Mouse (Mus musculus) stomach, embryonic 16.5 days (tissue): Measurements from ENCODE around the gene Fto. TPM values are rescaled to one million over a fixed set of nuclear protein-coding genes. Genes with fewer than 3 reads are reported as not detected.
A peak's percentile ranks its signal among the peaks of the same experiment; 100 is the strongest.

Experiments
- ATAC-seq: fragments of 200-750 bp; cut with Nextera tagmentation; 2 replicates; pipeline ENCODE4 v1.8.0; 2017; ENCODE audit warnings: moderate number of reproducible peaks, moderate TSS enrichment; ENCODE audit not compliant: insufficient read depth, low FRiP score
- H3K27ac ChIP-seq: fragments of 300-500 bp; sonication (generic); 2 replicates; pipeline ENCODE4 v1.5.1; 2014; ENCODE audit warnings: low read length
- H3K27me3 ChIP-seq: fragments of 300-500 bp; sonication (generic); 2 replicates; pipeline ENCODE4 v1.6.1; 2014; ENCODE audit warnings: low read length, control low read depth, mixed read lengths; ENCODE audit not compliant: control insufficient read depth, insufficient read depth
- H3K36me3 ChIP-seq: fragments of 300-500 bp; sonication (generic); 2 replicates; pipeline ENCODE4 v1.6.1; 2014; ENCODE audit warnings: low read length; ENCODE audit not compliant: control insufficient read depth, insufficient read depth
- H3K4me1 ChIP-seq: fragments of 300-500 bp; sonication (generic); 2 replicates; pipeline ENCODE4 v1.6.1; 2014; ENCODE audit warnings: low read length, control low read depth, mixed read lengths; ENCODE audit not compliant: control insufficient read depth, insufficient read depth
- H3K4me2 ChIP-seq: fragments of 300-500 bp; sonication (generic); 2 replicates; pipeline ENCODE4 v1.6.1; 2014; ENCODE audit warnings: low read depth, low read length, mixed read lengths
- H3K4me3 ChIP-seq: fragments of 300-500 bp; sonication (generic); replicated peaks from 2 replicates; pipeline ENCODE4 v1.5.1; 2014; ENCODE audit warnings: mild to moderate bottlenecking, low read length
- H3K9ac ChIP-seq: fragments of 300-500 bp; sonication (generic); 2 replicates; pipeline ENCODE4 v1.6.1; 2014; ENCODE audit warnings: low read length
- H3K9me3 ChIP-seq: fragments of 300-500 bp; sonication (generic); replicated peaks from 2 replicates; pipeline ENCODE4 v1.6.1; 2016; ENCODE audit warnings: low read length, control low read depth; ENCODE audit not compliant: control insufficient read depth
- WGBS: fragments of 180-500 bp; shearing (Covaris S2); extraction: QIAGEN DNeasy Blood & Tissue Kit; methylation state at CpG from one replicate; pipeline ENCODE4 v1.1.7; 2014; 5-methylcytosine and 5-hydroxymethylcytosine counted together
- polyA plus RNA-seq: library from polyadenylated mRNA; unstranded; fragments of >200 nt; fragmentation: Nextera tagmentation; extraction: Ambion mirVana; gene quantifications from 2 replicates; pipeline ENCODE4 v1.2.1, GENCODE M21; 2015

Gene Fto
- polyA plus RNA-seq, 1 experiment from 2014 or later: 73.4 TPM

DNA sequence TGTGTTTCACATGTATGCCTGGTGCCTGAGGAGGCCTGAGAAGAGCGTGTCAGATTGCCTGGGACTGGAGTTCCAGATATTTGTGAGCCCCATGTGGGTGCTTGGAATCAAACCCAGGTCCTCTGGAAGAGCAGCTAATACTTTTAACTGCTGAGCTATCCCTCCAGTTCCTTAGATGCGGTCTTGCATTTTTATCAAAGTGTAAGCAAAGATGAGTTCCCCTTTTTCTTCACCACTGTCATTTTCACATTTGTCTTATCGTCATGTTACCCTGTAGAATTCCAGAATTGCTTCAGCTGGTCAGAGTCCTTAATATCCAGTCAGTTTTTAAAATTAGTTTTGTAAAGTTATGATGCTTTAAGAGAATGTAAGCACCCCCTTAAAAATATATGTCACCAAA is 264.3 kb downstream of the Fto start:
- Histone ChIP-seq H3K9ac (no peak overlapping the region), H3K4me3 (no peak overlapping the region), H3K4me2 (no peak overlapping the region), H3K27ac (no peak overlapping the region), H3K27me3 (no peaks in the 10 kb centered on the region), H3K9me3 (no peaks in the 10 kb centered on the region), H3K4me1 (no peaks in the 10 kb centered on the region), H3K36me3 (no peaks in the 10 kb centered on the region)
- no peak for ATAC-seq
- WGBS: 92% methylated on average over 3 of the region's 3 CpGs

DNA sequence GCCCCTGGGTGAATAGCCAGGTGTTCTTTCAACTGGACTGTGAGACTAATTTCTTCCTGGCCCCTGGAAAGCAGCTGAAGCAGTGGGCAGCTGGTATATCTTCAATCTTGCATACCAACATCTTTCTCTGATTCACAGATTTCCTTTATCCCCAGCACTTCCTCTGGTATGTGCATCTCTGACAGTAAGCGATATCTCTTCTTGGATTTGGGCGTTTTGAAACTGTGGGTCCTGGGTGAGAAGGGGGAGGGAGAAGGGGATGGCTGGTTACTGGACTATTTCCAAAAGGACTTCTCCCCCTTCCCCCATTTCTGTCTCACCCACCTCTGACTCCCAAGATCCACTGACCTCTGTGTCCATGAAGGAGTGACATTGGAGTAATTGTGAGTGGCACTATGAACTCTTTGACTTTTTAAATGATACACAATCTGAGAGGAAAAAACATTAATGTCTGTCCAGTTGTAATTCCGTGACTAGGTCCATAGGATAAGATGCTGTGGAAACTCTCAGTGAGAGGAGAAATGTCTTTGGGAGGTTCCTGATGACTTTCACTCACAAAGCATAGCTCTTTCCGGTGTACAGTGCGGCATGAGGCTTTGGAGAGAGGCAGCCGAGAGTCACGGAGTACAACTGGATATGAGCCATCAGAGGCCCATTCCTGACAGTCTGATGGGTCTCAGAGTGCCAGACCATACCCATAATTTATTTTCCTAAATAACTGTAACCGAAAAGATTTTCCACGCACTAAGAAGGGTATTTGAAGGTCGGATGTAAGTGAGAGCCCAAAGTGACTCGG is 271.5 kb downstream of the Fto start:
- WGBS: 74% methylated on average over 11 of the region's 11 CpGs
- Histone ChIP-seq H3K36me3 (no peaks in the 10 kb centered on the region), H3K9me3 (no peaks in the 10 kb centered on the region), H3K4me1 (no peaks in the 10 kb centered on the region), H3K4me3 (no peak overlapping the region), H3K9ac (no peak overlapping the region), H3K27me3 (no peaks in the 10 kb centered on the region), H3K4me2 (no peak overlapping the region), H3K27ac (no peak overlapping the region)
- ATAC-seq: no peak

DNA sequence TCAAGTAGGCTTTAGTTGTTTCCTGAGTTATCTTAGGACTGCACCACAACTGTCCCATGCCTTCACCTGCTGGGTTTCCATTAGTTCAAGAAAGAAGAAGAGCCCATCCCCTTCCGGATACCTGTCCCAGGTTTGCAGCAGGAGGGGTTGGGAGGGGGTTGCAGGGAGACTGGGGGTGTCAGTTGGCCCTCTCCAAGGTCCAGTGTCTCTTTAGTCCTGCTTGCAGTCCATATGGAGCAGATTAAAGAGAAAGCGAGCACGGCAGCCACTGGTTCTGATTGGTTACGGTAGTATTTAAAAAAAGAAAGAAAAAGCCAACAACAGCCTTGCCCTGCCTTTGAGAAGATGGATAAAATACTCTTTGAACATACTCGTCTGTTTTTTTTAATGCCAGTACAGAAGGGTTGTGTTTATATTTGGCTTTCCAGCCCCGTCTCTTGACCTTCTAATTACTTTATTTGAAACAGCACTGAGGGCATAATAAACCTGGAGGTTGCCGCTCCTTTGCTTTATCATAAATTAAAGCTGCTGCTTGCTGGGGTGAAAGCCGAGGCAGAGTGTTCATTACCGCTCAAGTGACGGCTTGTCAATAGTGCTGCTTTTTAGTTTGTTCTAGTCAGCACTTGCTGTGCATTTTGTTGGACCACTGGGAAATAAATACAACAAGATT is 279.2 kb downstream of the Fto start:
- Histone ChIP-seq H3K4me3 (no peak overlapping the region), H3K9me3 (no peaks in the 10 kb centered on the region), H3K4me1 (peaks cover 18% of the 10 kb centered on the region), H3K27ac (no peak overlapping the region), H3K4me2 (peak overlapping the region; percentile 37), H3K9ac (no peak overlapping the region), H3K36me3 (0 out of 2 replicates have a peak, but pooled peaks cover 2% of the 10 kb centered on the region), H3K27me3 (no peaks in the 10 kb centered on the region)
- WGBS: 31% methylated on average over 10 of the region's 10 CpGs
- no peak for ATAC-seq

DNA sequence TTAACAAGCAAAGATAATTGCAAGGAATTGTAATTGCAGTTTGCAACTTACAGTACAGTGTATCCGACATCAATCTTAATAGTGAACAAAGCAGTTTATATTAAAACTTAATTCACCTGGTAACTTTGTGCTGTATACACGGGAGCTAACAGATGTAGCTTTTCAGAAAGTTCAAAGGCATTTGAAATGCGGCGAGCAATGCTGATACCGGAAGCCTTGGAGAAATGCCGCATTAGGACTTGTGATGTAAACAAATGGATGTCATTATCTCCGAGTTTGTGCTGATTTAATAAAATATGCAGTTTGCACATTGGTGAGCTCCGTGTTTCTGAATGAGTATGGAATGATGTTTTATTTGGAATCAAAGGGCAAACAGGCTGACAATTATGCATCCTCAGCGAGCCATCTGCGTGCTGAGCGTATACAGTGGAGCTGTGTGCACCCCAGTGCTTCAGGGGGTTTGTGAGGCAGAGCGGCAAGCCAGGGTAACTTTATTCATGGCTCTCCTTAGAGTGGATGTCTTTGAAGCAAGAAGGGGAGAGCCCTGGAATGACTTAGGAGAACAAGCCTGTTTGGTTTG is 280.0 kb downstream of the Fto start:
- Histone ChIP-seq H3K27ac (no peak overlapping the region; the same call in 1 of the 2 replicates), H3K4me2 (peak overlapping the region; percentile 10; the same call in 1 of the 2 replicates), H3K9ac (no peak overlapping the region), H3K4me3 (no peak overlapping the region), H3K36me3 (0 out of 2 replicates have a peak, but pooled peaks cover 2% of the 10 kb centered on the region), H3K4me1 (peaks cover 18% of the 10 kb centered on the region), H3K9me3 (no peaks in the 10 kb centered on the region), H3K27me3 (no peaks in the 10 kb centered on the region)
- no peak for ATAC-seq
- 21% methylated on average over 12 of the region's 12 CpGs for WGBS

- WGBS: 66% methylated on average over 14 of the region's 14 CpGs
- no peaks in the 10 kb centered on the region for H3K9me3 ChIP-seq
These were observed 286.1 kb downstream of the Fto start for GRCm38 (mm10) chr8:91599349-91599837.

DNA sequence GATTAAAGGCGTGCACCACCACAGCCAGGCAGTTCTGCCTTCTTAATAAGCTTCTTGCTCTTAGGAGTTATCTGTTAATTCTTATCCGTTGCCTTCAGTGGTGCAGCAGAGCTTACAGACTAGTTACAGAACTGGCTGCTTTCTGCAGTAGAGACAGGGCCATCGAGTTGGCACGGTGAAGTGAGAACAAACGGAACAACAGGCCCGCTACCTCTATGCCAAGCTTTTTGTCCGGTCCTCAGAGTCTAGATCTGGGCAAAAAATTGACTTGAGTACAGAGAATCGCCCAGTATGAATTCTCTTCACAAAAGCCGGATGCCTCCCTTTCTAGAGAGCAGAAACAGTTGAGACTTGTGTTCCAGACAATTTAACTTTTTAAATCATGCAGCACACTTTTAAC is 290.4 kb downstream of the Fto start:
- ATAC-seq: no peak
- H3K9ac ChIP-seq: no peak overlapping the region
- no peaks in the 10 kb centered on the region for H3K27me3 ChIP-seq
- 92% methylated on average over 9 of the region's 9 CpGs for WGBS
- no peak overlapping the region for H3K4me3 ChIP-seq
- no peaks in the 10 kb centered on the region for H3K9me3 ChIP-seq
- no peaks in the 10 kb centered on the region for H3K4me1 ChIP-seq
- H3K36me3 ChIP-seq: no peaks in the 10 kb centered on the region
- H3K27ac ChIP-seq: no peak overlapping the region
- H3K4me2 ChIP-seq: no peak overlapping the region

More at GRCm38 (mm10) chr8:91599349-91599837, 286.1 kb downstream of the Fto start:
- no peak overlapping the region for H3K4me2 ChIP-seq
- no peak for ATAC-seq
- no peaks in the 10 kb centered on the region for H3K4me1 ChIP-seq
- no peak overlapping the region for H3K4me3 ChIP-seq
- no peak overlapping the region for H3K9ac ChIP-seq
- H3K27me3 ChIP-seq: no peaks in the 10 kb centered on the region
- no peak overlapping the region for H3K27ac ChIP-seq
- 0 out of 2 replicates have a peak, but pooled peaks cover 2% of the 10 kb centered on the region for H3K36me3 ChIP-seq

GRCm38 (mm10) chr8:91605901-91606300 is 292.6 kb downstream of the Fto start:
- no peaks in the 10 kb centered on the region for H3K4me1 ChIP-seq
- H3K9ac ChIP-seq: no peak overlapping the region
- no peak overlapping the region for H3K27ac ChIP-seq
- H3K9me3 ChIP-seq: no peaks in the 10 kb centered on the region
- no peak overlapping the region for H3K4me2 ChIP-seq
- H3K4me3 ChIP-seq: no peak overlapping the region
- ATAC-seq: no peak
- 80% methylated on average over 8 of the region's 8 CpGs for WGBS
- H3K36me3 ChIP-seq: no peaks in the 10 kb centered on the region
- H3K27me3 ChIP-seq: no peaks in the 10 kb centered on the region

GRCm38 (mm10) chr8:91607091-91607490 is 293.8 kb downstream of the Fto start:
- H3K36me3 ChIP-seq: no peaks in the 10 kb centered on the region
- ATAC-seq: no peak
- H3K4me3 ChIP-seq: no peak overlapping the region
- WGBS: 85% methylated on average over 5 of the region's 5 CpGs
- no peaks in the 10 kb centered on the region for H3K4me1 ChIP-seq
- H3K27ac ChIP-seq: no peak overlapping the region
- no peaks in the 10 kb centered on the region for H3K27me3 ChIP-seq
- H3K9me3 ChIP-seq: no peaks in the 10 kb centered on the region
- no peak overlapping the region for H3K9ac ChIP-seq
- no peak overlapping the region for H3K4me2 ChIP-seq

- no peak overlapping the region for H3K4me3 ChIP-seq
- H3K36me3 ChIP-seq: no peaks in the 10 kb centered on the region
- 53% methylated on average over 7 of the region's 7 CpGs for WGBS
- no peaks in the 10 kb centered on the region for H3K27me3 ChIP-seq
- ATAC-seq: no peak
- no peak overlapping the region for H3K27ac ChIP-seq
- H3K4me2 ChIP-seq: no peak overlapping the region
- no peaks in the 10 kb centered on the region for H3K9me3 ChIP-seq
- no peaks in the 10 kb centered on the region for H3K4me1 ChIP-seq
- no peak overlapping the region for H3K9ac ChIP-seq
These were observed 297.9 kb downstream of the Fto start for GRCm38 (mm10) chr8:91611191-91611590.
